Mouse (Mus musculus): Measurements from ENCODE around the gene Fam3b. TPM values are rescaled to one million over a fixed set of nuclear protein-coding genes. Genes with fewer than 3 reads are reported as not detected.

Fam3b gene
- polyA plus RNA-seq, 1 experiment from 2014 or later = not detected

GRCm38 (mm10) chr16:97512347-97512751, 2.3 kb downstream of the Fam3b start:
- Histone ChIP-seq H3K27me3 (no peaks in the 10 kb centered on the region), H3K4me2 (replicated peaks) (no peak overlapping the region), H3K27ac (replicated peaks) (no peak overlapping the region), H3K4me3 (no peak overlapping the region), H3K9me3 (no peaks in the 10 kb centered on the region), H3K9ac (replicated peaks) (no peak overlapping the region), H3K36me3 (no peaks in the 10 kb centered on the region), H3K4me1 (no peaks in the 10 kb centered on the region)
- 92% methylated on average over 12 of the region's 12 CpGs for WGBS
- ATAC-seq (replicated peaks) = no peak

DNA sequence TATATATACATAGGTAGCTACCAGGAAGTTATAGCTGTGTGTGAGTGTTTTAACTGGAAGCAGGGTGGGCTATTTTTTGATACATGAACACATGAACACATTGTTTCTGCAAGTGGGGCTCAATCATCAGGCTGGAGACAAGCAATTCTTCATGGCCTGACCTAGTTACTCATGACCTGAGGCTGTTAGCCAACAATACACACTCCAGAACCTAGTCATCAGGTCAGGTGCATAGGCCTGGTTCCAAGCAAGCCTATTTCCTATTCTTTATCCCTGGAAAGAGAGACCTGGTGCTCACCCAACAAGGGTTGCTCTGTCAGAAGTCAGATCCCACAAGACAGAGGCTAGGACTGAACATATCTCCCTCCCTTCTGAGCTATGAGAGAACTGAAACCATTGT, 3.1 kb downstream of the Fam3b start:
- no peaks in the 10 kb centered on the region for H3K4me1 ChIP-seq
- no peak overlapping the region for H3K27ac ChIP-seq (replicated peaks)
- no peaks in the 10 kb centered on the region for H3K27me3 ChIP-seq
- no peak for ATAC-seq (replicated peaks)
- no peak overlapping the region for H3K4me2 ChIP-seq (replicated peaks)
- H3K9ac ChIP-seq (replicated peaks) = no peak overlapping the region
- no peak overlapping the region for H3K4me3 ChIP-seq
- no peaks in the 10 kb centered on the region for H3K36me3 ChIP-seq
- H3K9me3 ChIP-seq = no peaks in the 10 kb centered on the region

GRCm38 (mm10) chr16:97510849-97511248, 3.8 kb downstream of the Fam3b start:
- no peaks in the 10 kb centered on the region for H3K27me3 ChIP-seq
- ATAC-seq (replicated peaks) = no peak
- no peak overlapping the region for H3K9ac ChIP-seq (replicated peaks)
- H3K4me3 ChIP-seq = no peak overlapping the region
- H3K27ac ChIP-seq (replicated peaks) = no peak overlapping the region
- no peaks in the 10 kb centered on the region for H3K4me1 ChIP-seq
- H3K4me2 ChIP-seq (replicated peaks) = no peak overlapping the region
- WGBS = 75% methylated on average over 5 of the region's 5 CpGs
- H3K36me3 ChIP-seq = no peaks in the 10 kb centered on the region
- no peaks in the 10 kb centered on the region for H3K9me3 ChIP-seq

DNA sequence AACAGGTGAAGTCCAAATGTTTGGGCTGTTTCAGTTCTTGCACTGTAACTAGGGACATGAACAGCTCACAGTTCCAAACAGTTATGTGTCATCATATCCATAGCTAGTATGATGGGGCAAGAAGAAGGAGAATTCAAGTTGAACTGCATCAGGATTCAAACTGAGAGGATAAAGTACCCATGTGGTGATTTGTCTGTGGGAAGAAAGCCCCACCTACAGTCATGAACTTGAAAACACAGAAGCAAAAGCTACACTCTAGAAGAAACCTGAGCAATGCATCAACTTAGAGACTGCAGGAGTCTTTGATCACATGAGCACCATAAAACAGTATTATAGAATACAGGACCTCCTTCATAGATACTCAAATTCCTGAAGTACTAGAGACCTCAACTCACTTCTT, 6.8 kb downstream of the Fam3b start:
- no peaks in the 10 kb centered on the region for H3K36me3 ChIP-seq
- H3K9ac ChIP-seq (replicated peaks) = no peak overlapping the region
- H3K4me2 ChIP-seq (replicated peaks) = no peak overlapping the region
- H3K27me3 ChIP-seq = no peaks in the 10 kb centered on the region
- H3K9me3 ChIP-seq = no peaks in the 10 kb centered on the region
- H3K4me1 ChIP-seq = no peaks in the 10 kb centered on the region
- no peak overlapping the region for H3K4me3 ChIP-seq
- no peak for ATAC-seq (replicated peaks)
- H3K27ac ChIP-seq (replicated peaks) = no peak overlapping the region

DNA sequence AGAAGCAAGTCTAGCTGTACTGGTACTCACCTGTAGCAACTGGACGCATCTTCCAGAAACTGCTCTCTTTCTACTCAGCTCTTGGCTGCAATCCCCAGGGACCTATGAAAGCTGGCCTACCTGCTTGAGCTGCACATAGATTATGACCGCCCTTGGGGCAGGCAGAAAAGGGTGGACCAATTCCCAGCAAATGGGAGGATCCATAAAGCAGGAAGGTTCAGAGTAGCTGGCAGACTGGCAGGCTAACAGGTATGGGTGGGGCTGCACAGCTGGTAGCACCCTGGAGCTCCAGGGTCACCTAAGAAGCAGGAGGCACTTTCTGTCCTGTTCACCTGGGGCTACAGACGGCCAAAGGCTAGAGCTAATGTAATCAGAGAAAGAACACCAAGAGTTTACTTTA, 9.8 kb downstream of the Fam3b start:
- Histone ChIP-seq H3K27ac (replicated peaks) (no peak overlapping the region), H3K9ac (replicated peaks) (no peak overlapping the region), H3K4me3 (no peak overlapping the region), H3K36me3 (no peaks in the 10 kb centered on the region), H3K27me3 (no peaks in the 10 kb centered on the region), H3K4me2 (replicated peaks) (no peak overlapping the region), H3K9me3 (no peaks in the 10 kb centered on the region), H3K4me1 (no peaks in the 10 kb centered on the region)
- no peak for ATAC-seq (replicated peaks)
- 85% methylated on average over 3 of the region's 3 CpGs for WGBS

DNA sequence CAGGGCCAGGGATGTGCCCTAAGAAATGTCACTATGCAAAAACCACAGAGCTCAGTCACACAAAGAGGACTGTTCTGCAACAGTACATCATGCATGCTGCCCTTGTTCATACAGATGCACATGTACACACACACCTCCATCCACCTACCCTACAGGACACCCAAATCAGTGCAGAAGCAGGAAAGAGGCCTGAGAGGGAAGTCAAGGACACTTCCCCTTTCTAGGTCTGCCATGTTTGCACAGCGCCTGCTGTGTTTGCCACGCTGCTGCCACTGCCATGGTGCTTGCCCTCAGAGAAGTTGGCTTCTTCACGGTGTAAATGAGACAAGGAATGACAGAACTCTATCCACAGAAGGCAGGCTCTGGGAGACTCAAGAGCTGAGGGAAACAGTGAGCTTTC, 10.8 kb downstream of the Fam3b start:
- Histone ChIP-seq H3K36me3 (no peaks in the 10 kb centered on the region), H3K9ac (replicated peaks) (no peak overlapping the region), H3K9me3 (no peaks in the 10 kb centered on the region), H3K27me3 (no peaks in the 10 kb centered on the region), H3K27ac (replicated peaks) (no peak overlapping the region), H3K4me2 (replicated peaks) (no peak overlapping the region), H3K4me1 (no peaks in the 10 kb centered on the region), H3K4me3 (no peak overlapping the region)
- ATAC-seq (replicated peaks) = no peak
- WGBS = 86% methylated on average over 3 of the region's 3 CpGs

- H3K4me3 ChIP-seq = no peak overlapping the region
Observed at GRCm38 (mm10) chr16:97500901-97501300, 13.7 kb downstream of the Fam3b start.

GRCm38 (mm10) chr16:97499450-97499849, 15.2 kb downstream of the Fam3b start:
- Histone ChIP-seq H3K36me3 (no peaks in the 10 kb centered on the region), H3K4me3 (no peak overlapping the region), H3K4me2 (replicated peaks) (no peak overlapping the region), H3K9ac (replicated peaks) (no peak overlapping the region), H3K9me3 (no peaks in the 10 kb centered on the region), H3K27ac (replicated peaks) (no peak overlapping the region), H3K4me1 (no peaks in the 10 kb centered on the region), H3K27me3 (no peaks in the 10 kb centered on the region)
- 91% methylated on average over 7 of the region's 7 CpGs for WGBS
- ATAC-seq (replicated peaks) = no peak

More at GRCm38 (mm10) chr16:97500901-97501300, 13.7 kb downstream of the Fam3b start:
- H3K4me2 ChIP-seq (replicated peaks) = no peak overlapping the region
- whole genome bisulfite sequencing = 90% methylated on average over 7 of the region's 7 CpGs
- no peak overlapping the region for H3K9ac ChIP-seq (replicated peaks)
- no peak overlapping the region for H3K27ac ChIP-seq (replicated peaks)
- no peaks in the 10 kb centered on the region for H3K27me3 ChIP-seq
- no peak for ATAC-seq (replicated peaks)
- no peaks in the 10 kb centered on the region for H3K36me3 ChIP-seq
- H3K9me3 ChIP-seq = no peaks in the 10 kb centered on the region
- no peaks in the 10 kb centered on the region for H3K4me1 ChIP-seq

DNA sequence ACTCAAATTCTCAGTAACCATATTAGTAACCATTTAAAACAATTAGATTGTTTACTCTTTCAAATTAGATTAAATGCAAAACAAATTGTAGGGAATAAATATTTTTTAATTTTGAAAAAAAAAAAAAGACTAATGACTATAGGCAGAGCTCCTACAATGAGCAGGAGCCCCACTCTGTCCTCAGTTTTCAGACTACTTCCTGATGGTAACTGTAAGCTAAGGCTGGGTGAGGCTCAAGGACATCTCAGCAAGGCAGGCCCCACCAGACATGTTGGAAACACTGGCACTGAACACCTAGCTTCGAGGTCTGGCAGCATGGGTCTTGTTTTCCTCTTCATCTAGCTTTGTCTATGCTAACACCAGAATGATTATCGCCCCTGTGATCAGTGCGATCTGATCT, 16.5 kb downstream of the Fam3b start:
- Histone ChIP-seq H3K27me3 (no peaks in the 10 kb centered on the region), H3K9ac (replicated peaks) (no peak overlapping the region), H3K4me1 (no peaks in the 10 kb centered on the region), H3K4me3 (no peak overlapping the region), H3K4me2 (replicated peaks) (no peak overlapping the region), H3K27ac (replicated peaks) (no peak overlapping the region), H3K9me3 (no peaks in the 10 kb centered on the region), H3K36me3 (no peaks in the 10 kb centered on the region)
- ATAC-seq (replicated peaks) = no peak
- WGBS = 94% methylated on average over 3 of the region's 3 CpGs

DNA sequence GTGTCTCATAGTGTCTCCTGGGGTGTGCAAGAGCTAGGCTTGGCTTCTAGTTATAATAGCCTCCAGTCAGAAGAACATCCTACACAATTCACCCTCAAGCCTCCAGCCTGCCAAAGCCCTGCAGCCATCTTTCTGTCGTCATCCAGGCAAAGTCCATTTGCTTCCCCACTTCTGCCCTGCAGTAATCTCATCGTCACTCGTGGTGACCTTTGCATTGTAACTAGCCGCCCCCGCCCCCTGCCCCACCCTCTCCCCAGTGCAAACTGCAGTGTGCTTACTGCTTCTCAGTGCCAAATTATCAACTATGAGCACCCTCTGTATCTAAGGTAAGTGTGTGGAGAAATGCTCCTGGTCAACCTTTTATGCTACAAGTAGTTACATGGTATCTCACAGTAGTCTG, 16.9 kb downstream of the Fam3b start:
- Histone ChIP-seq H3K9ac (replicated peaks) (no peak overlapping the region), H3K4me2 (replicated peaks) (no peak overlapping the region), H3K36me3 (no peaks in the 10 kb centered on the region), H3K4me3 (no peak overlapping the region), H3K4me1 (no peaks in the 10 kb centered on the region), H3K27ac (replicated peaks) (no peak overlapping the region), H3K27me3 (no peaks in the 10 kb centered on the region), H3K9me3 (no peaks in the 10 kb centered on the region)
- 72% methylated on average over 5 of the region's 5 CpGs for WGBS
- ATAC-seq (replicated peaks) = no peak

DNA sequence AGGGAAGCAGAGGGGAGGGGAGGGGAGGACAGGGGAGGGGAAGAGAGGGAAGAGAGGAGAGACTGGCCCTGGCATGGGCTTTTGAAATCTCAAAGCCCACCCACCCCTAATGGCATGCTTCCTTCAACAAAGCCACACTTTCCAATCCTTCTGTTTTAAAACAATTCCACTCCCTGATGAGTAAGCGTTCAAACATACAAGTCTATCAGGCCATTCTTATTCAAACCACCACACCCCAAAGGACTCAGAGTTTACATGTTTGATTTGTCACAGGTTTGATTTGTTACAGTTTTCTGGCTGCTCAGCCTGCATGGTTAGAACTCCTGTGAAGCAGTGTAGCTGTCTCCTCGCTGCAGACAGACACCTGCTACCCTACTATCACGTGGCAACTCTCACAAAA, 18.6 kb downstream of the Fam3b start:
- Histone ChIP-seq H3K9me3 (no peaks in the 10 kb centered on the region), H3K36me3 (no peaks in the 10 kb centered on the region), H3K27me3 (no peaks in the 10 kb centered on the region), H3K9ac (replicated peaks) (no peak overlapping the region), H3K4me1 (no peaks in the 10 kb centered on the region), H3K4me2 (replicated peaks) (no peak overlapping the region), H3K4me3 (no peak overlapping the region), H3K27ac (replicated peaks) (no peak overlapping the region)
- no peak for ATAC-seq (replicated peaks)
- 58% methylated on average over 3 of the region's 3 CpGs for WGBS

DNA sequence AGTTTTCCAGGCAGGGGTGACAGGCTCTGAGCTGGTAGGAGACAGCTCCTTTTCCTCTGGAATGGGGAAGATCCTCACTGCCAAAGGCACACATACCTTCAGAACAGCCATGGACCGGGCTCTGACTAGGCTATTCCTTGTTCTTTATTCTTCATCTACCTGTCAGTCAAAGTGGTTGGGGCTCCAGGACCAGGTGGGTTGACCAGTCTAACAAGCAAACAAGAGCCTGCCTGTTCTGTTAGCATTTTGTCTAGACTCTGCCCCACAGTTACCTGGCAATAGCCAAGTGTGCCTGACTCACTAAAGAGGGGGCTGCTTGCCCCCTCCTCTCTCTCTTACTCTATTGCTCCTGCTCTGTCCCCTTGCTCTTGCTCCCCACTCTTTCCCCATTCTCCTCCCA, 22.2 kb downstream of the Fam3b start:
- no peak overlapping the region for H3K27ac ChIP-seq (replicated peaks)
- H3K4me3 ChIP-seq = no peak overlapping the region
- WGBS = 92% methylated on average over 1 of the region's 1 CpGs
- ATAC-seq (replicated peaks) = no peak
- H3K9ac ChIP-seq (replicated peaks) = no peak overlapping the region
- H3K9me3 ChIP-seq = no peaks in the 10 kb centered on the region
- no peaks in the 10 kb centered on the region for H3K4me1 ChIP-seq
- no peaks in the 10 kb centered on the region for H3K36me3 ChIP-seq
- H3K27me3 ChIP-seq = no peaks in the 10 kb centered on the region
- H3K4me2 ChIP-seq (replicated peaks) = no peak overlapping the region

- H3K4me2 ChIP-seq (replicated peaks) = no peak overlapping the region
- no peaks in the 10 kb centered on the region for H3K27me3 ChIP-seq
- H3K36me3 ChIP-seq = no peaks in the 10 kb centered on the region
- ATAC-seq (replicated peaks) = no peak
- no peaks in the 10 kb centered on the region for H3K4me1 ChIP-seq
- H3K9ac ChIP-seq (replicated peaks) = no peak overlapping the region
- 84% methylated on average over 2 of the region's 2 CpGs for WGBS
- no peak overlapping the region for H3K27ac ChIP-seq (replicated peaks)
- no peak overlapping the region for H3K4me3 ChIP-seq
- H3K9me3 ChIP-seq = no peaks in the 10 kb centered on the region
Observed at GRCm38 (mm10) chr16:97478655-97479054, 36.0 kb downstream of the Fam3b start.
